Mouse (Mus musculus) forebrain, postnatal 0 days (tissue): ENCODE measurements around the gene Wdr63. TPM values are rescaled to one million over a fixed set of nuclear protein-coding genes. Genes with fewer than 3 reads are reported as not detected.

ENCODE experiments used
- ATAC-seq: fragments of 200-750 bp; cut with Nextera tagmentation; 2 replicates; pipeline ENCODE4 v1.8.0; 2017; ENCODE audit warnings: mild to moderate bottlenecking, moderate library complexity
- DNase-seq: peaks from one replicate; pipeline ENCODE4 v3.0.0-alpha.2; 2015
- H3K27ac ChIP-seq: fragments of 300-500 bp; sonication (generic); 2 replicates; pipeline ENCODE4 v1.5.1; 2014; ENCODE audit warnings: low read depth, mild to moderate bottlenecking, antibody characterized with exemption, low read length, moderate library complexity, mixed read lengths
- H3K27me3 ChIP-seq: fragments of 300-500 bp; sonication (generic); 2 replicates; pipeline ENCODE4 v1.6.1; 2014; ENCODE audit warnings: mild to moderate bottlenecking, low read length, mixed read lengths; ENCODE audit not compliant: insufficient read depth
- H3K36me3 ChIP-seq: fragments of 300-500 bp; sonication (generic); 2 replicates; pipeline ENCODE4 v1.6.1; 2014; ENCODE audit warnings: mild to moderate bottlenecking, moderate library complexity; ENCODE audit not compliant: insufficient read depth
- H3K4me1 ChIP-seq: fragments of 300-500 bp; sonication (generic); 2 replicates; pipeline ENCODE4 v1.6.1; 2014; ENCODE audit warnings: antibody characterized with exemption; ENCODE audit not compliant: insufficient read depth
- H3K4me2 ChIP-seq: fragments of 300-500 bp; sonication (generic); 2 replicates; pipeline ENCODE4 v1.6.1; 2014; ENCODE audit warnings: low read depth, mild to moderate bottlenecking, moderate library complexity
- H3K4me3 ChIP-seq: fragments of 300-500 bp; sonication (generic); 2 replicates; pipeline ENCODE4 v1.5.1; 2014; ENCODE audit warnings: low read depth, low read length, mixed read lengths
- H3K9ac ChIP-seq: fragments of 300-500 bp; sonication (generic); 2 replicates; pipeline ENCODE4 v1.6.1; 2014; ENCODE audit warnings: mild to moderate bottlenecking
- H3K9me3 ChIP-seq: fragments of 300-500 bp; sonication (generic); 2 replicates; pipeline ENCODE4 v1.6.1; 2016; ENCODE audit warnings: low read length
- CTCF ChIP-seq: sonication (generic); IDR thresholded peaks from 2 replicates; pipeline ENCODE4 v1.5.1; 2016; ENCODE audit warnings: antibody characterized with exemption, control low read depth, low read depth
- WGBS: fragments of 180-500 bp; shearing (Covaris S2); extraction: QIAGEN DNeasy Blood & Tissue Kit; methylation state at CpG from one replicate; pipeline ENCODE4 v1.1.7; 2014; 5-methylcytosine and 5-hydroxymethylcytosine counted together
- polyA plus RNA-seq: library from polyadenylated mRNA; unstranded; fragments of >200 nt; fragmentation: Nextera tagmentation; extraction: Ambion mirVana; gene quantifications from 2 replicates; pipeline ENCODE4 v1.2.1, GENCODE M21; 2015
- total RNA-seq: library from RNA; depleted of rRNA; stranded (reverse); fragments of >200 nt; gene quantifications from 2 replicates; pipeline ENCODE4 v1.2.3, GENCODE M21; 2014

Wdr63 gene
- total and polyA plus RNA-seq, 2 experiments from 2014 or later: 1.7 to 2.1 TPM

DNA sequence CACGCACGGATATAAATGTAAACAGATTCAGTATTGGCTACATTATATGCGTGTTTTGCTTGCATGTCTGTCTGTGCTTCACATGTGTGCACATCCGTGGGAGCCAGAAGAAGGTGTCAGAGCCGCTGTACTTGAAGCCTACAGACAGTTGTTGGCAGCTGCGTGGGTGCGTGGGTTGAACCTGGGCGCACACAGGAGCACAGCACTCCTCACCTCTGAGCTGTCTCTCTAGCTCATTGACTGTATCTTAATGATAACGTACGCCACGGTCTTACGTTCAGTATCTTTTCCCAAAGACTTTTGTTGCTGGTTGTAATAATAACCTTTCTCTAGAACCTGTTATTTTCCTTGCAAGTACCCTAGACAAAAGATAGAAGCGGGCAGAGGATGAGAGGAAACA lies 91.0 kb downstream of the Wdr63 start:
- no peak overlapping the region for H3K27ac ChIP-seq
- no peaks in the 10 kb centered on the region for H3K27me3 ChIP-seq
- H3K9me3 ChIP-seq: no peaks in the 10 kb centered on the region
- H3K4me2 ChIP-seq: no peak overlapping the region
- TF ChIP-seq CTCF: no peak
- H3K9ac ChIP-seq: no peak overlapping the region
- WGBS: 82% methylated on average over 13 of the region's 13 CpGs
- ATAC-seq (peak; percentile 63), DNase-seq (no peak)
- 0 out of 2 replicates have a peak, but pooled peaks cover 3% of the 10 kb centered on the region for H3K36me3 ChIP-seq
- H3K4me3 ChIP-seq: no peak overlapping the region
- H3K4me1 ChIP-seq: no peaks in the 10 kb centered on the region

DNA sequence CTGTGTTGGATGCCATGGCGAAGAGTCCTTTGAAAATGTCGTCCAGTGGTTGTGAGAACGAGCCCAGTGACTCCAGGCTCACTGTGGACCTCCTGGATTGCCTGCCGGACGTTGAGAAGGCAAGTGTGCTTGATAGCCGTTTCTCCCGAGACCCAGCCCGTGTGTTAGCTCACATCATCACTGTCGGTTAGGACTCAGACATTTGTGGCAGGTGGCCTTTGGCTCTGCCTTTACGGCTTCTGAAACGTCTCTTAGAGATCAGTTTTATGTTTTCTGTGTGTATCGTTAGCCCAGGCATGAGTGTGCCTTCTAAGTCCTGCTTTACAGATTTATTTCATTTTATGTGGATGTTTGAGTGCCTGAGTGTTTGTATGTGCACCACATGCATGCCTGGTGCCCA lies 93.6 kb downstream of the Wdr63 start:
- no peaks in the 10 kb centered on the region for H3K9me3 ChIP-seq
- TF ChIP-seq CTCF: no peak
- ATAC-seq: no peak
- H3K9ac ChIP-seq: no peak overlapping the region
- H3K4me2 ChIP-seq: no peak overlapping the region
- DNase-seq: no peak
- WGBS: 96% methylated on average over 12 of the region's 12 CpGs
- H3K36me3 ChIP-seq: no peaks in the 10 kb centered on the region
- H3K27me3 ChIP-seq: no peaks in the 10 kb centered on the region
- no peaks in the 10 kb centered on the region for H3K4me1 ChIP-seq
- no peak overlapping the region for H3K27ac ChIP-seq
- no peak overlapping the region for H3K4me3 ChIP-seq

DNA sequence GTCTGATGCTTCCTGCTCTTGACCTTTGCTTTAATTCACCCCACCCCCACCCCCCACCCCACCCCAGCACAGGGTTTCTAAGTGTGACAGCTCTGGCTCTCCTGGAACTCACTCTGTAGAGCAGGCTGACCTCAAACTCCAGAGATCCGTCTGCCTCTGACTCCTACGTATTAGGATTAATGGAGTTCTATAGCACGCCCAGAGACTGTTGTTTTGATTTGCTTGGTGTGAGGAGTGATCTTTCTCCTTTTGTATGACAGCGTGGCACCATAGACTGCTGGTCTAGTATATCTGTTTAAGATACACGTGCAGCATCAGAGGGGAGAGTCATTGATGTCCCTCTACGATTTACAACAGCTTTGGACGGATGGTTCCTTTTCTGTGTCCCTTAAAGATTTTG lies 94.4 kb downstream of the Wdr63 start:
- no peak for TF ChIP-seq CTCF
- 93% methylated on average over 7 of the region's 7 CpGs for WGBS
- H3K9ac ChIP-seq: no peak overlapping the region
- H3K9me3 ChIP-seq: no peaks in the 10 kb centered on the region
- ATAC-seq: no peak
- no peak overlapping the region for H3K4me3 ChIP-seq
- no peaks in the 10 kb centered on the region for H3K27me3 ChIP-seq
- H3K27ac ChIP-seq: no peak overlapping the region
- H3K36me3 ChIP-seq: 0 out of 2 replicates have a peak, but pooled peaks cover 3% of the 10 kb centered on the region
- DNase-seq: no peak
- H3K4me1 ChIP-seq: no peaks in the 10 kb centered on the region
- H3K4me2 ChIP-seq: no peak overlapping the region

DNA sequence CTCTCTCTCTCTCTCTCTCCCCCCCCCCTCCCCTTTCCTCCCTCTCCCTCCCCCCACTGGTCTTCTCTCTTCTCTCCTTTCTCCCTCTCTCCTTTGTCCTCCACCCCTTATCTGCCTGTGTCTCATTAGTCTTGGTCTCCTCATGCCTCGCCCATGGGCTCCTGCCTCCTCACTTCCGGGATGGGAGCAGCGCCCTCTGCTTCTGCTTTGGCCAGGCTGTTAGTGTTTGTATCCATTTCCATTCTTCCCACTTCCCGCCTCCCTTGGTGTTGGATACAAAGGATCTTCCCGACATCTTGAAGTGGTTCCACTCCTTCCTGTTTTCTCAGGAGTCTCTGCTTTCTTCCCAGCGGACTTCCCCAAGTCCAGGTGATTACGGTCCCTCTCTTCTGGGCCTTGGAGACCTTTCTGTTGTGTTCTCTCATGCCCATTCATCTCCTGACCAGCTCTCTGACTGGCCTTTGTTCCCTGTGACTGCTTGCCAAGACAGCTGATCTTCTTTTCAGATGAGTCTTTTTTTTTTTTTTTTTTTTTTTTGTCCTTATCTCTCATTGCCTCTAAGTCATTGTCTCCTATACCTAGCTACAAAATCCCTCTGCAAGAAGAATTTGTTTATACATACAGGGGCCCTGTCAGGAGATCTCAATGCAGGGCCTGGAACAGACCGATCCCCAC lies 96.2 kb downstream of the Wdr63 start:
- Histone ChIP-seq H3K36me3 (peaks cover 8% of the 10 kb centered on the region; the same call in 1 of the 2 replicates), H3K27me3 (no peaks in the 10 kb centered on the region), H3K9ac (no peak overlapping the region), H3K4me3 (no peak overlapping the region), H3K4me1 (no peaks in the 10 kb centered on the region), H3K4me2 (no peak overlapping the region), H3K9me3 (no peaks in the 10 kb centered on the region), H3K27ac (no peak overlapping the region)
- DNase-seq: no peak
- 76% methylated on average over 8 of the region's 8 CpGs for WGBS
- ATAC-seq: no peak
- TF ChIP-seq CTCF: no peak

GRCm38 (mm10) chr3:146010751-146011150 lies 97.2 kb downstream of the Wdr63 start:
- Histone ChIP-seq H3K27ac (no peak overlapping the region), H3K36me3 (peaks cover 8% of the 10 kb centered on the region; the same call in 1 of the 2 replicates), H3K9me3 (no peaks in the 10 kb centered on the region), H3K4me1 (no peaks in the 10 kb centered on the region), H3K27me3 (no peaks in the 10 kb centered on the region), H3K4me3 (no peak overlapping the region), H3K4me2 (no peak overlapping the region), H3K9ac (no peak overlapping the region)
- no peak for ATAC-seq
- no peak for TF ChIP-seq CTCF
- DNase-seq: no peak
- WGBS: 83% methylated on average over 4 of the region's 4 CpGs

- no peak overlapping the region for H3K4me2 ChIP-seq
- DNase-seq (no peak), ATAC-seq (no peak)
- H3K4me3 ChIP-seq: no peak overlapping the region
- TF ChIP-seq CTCF: no peak
- no peaks in the 10 kb centered on the region for H3K4me1 ChIP-seq
- no peak overlapping the region for H3K9ac ChIP-seq
- peaks cover 8% of the 10 kb centered on the region; the same call in 1 of the 2 replicates for H3K36me3 ChIP-seq
- H3K27ac ChIP-seq: no peak overlapping the region
- H3K27me3 ChIP-seq: no peaks in the 10 kb centered on the region
- 64% methylated on average over 20 of the region's 20 CpGs for WGBS
- no peaks in the 10 kb centered on the region for H3K9me3 ChIP-seq
Observed at GRCm38 (mm10) chr3:146009859-146010645, 97.9 kb downstream of the Wdr63 start.

GRCm38 (mm10) chr3:146007872-146008271 lies 100.1 kb downstream of the Wdr63 start:
- Histone ChIP-seq H3K9ac (no peak overlapping the region), H3K9me3 (no peaks in the 10 kb centered on the region), H3K4me1 (no peaks in the 10 kb centered on the region), H3K36me3 (peaks cover 11% of the 10 kb centered on the region; the same call in 1 of the 2 replicates), H3K4me3 (no peak overlapping the region), H3K4me2 (no peak overlapping the region), H3K27me3 (no peaks in the 10 kb centered on the region), H3K27ac (no peak overlapping the region)
- TF ChIP-seq CTCF: no peak
- ATAC-seq (no peak), DNase-seq (no peak)
- WGBS: 84% methylated on average over 6 of the region's 6 CpGs
